Mouse (Mus musculus) frontal cortex, postnatal 10 days (tissue): Measurements from ENCODE around the gene Prss50.

Experiments used
- DNase-seq, 2 experiments: peaks; one replicate each; pipeline ENCODE4 v3.0.0; 2022; ENCODE audit warnings: low spot score in 2 of 2, mixed read lengths in 1 of 2

The Prss50 gene

GRCm38 (mm10) chr9:110907201-110907837 lies 49.6 kb downstream of the Prss50 start:
- no peak for DNase-seq

GRCm38 (mm10) chr9:110907838-110908630 lies 50.3 kb downstream of the Prss50 start:
- DNase-seq, result no peak

GRCm38 (mm10) chr9:110908631-110909016 lies 50.9 kb downstream of the Prss50 start:
- DNase-seq, result no peak

GRCm38 (mm10) chr9:110909371-110909967 lies 51.7 kb downstream of the Prss50 start:
- no peak for DNase-seq
